Mouse (Mus musculus): ENCODE measurements around the gene Ndufs8.
"Not testable (repeated sequence)": the region's sequence is repeated elsewhere in the genome, so short reads cannot be mapped to it uniquely, and the experiment has no call there.

Ndufs8 gene

GRCm38 (mm10) chr19:3912337-3913204 is at the start of gene Ndufs8:
Gene Ndufs8 (minus strand): TSS chr19:3912774.
- peak; percentile 94 to 95 for DNase-seq

DNA sequence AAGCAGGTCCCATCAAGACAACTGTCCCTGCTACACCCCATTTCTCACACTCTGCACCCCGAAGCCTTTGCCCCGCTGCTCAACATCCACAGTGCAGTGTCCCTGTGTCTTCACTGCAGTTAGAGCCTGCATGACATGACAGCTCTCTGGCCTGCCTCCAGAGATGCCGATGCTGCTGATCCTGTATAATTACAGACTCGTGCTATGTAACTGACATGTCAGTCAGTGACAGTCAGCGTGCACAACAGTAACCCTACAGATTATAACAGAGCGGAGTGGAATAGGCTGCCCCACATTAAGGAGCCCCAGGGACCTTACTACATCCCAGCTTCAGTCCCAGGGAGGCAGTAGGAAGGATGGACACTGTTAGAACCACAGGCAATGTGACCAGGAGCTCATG is 49.2 kb upstream of the Ndufs8 start:
- not testable (repeated sequence) for DNase-seq

DNA sequence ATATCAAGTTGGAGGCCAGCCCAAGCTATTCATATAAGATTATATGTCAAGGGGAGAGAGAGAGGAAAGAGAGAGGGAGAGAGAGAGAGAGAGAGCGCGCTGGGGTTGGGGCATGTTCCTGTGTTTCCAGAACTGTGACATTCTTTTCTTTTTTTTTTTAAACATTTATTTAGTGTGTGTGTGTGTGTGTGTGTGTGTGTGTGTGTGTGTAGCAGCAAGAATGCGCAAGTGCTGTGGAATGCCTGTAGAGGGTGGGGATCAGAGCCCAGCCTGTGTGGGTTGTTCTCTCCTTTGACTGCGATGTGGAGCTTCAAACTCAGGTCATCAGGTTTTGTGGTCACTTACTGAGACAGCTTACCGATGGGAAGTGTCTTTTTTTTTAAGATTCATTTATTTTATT is 47.6 kb upstream of the Ndufs8 start:
- peak; percentile 25 to 64 for DNase-seq

- no peak for DNase-seq
Measured at GRCm38 (mm10) chr19:3959030-3959429, 46.5 kb upstream of the Ndufs8 start.

DNA sequence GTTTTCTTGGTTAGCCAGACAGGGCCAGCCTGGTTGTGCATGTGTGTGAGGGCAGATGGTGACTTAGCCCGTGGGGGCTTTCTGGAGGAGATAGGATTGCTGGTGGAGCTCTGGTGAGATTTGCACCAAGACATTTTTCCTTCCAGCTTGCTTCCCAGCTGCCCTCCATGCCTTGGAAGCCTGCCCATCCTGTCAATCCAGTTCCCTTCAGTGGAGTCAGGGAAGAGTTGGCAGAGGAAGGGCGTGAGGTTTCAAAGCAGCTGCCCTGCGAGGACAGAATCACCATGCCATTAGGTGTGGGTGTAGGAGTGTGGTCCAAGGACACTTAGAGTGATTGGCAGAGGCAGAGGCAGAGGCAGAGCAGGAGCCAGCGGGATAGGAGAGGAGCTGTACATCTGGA is 45.9 kb upstream of the Ndufs8 start, which contains the start of gene Aldh3b3:
Gene Aldh3b3 (plus strand): TSS at position 176 of the 400 bp plus-strand sequence.
- DNase-seq = no peak

DNA sequence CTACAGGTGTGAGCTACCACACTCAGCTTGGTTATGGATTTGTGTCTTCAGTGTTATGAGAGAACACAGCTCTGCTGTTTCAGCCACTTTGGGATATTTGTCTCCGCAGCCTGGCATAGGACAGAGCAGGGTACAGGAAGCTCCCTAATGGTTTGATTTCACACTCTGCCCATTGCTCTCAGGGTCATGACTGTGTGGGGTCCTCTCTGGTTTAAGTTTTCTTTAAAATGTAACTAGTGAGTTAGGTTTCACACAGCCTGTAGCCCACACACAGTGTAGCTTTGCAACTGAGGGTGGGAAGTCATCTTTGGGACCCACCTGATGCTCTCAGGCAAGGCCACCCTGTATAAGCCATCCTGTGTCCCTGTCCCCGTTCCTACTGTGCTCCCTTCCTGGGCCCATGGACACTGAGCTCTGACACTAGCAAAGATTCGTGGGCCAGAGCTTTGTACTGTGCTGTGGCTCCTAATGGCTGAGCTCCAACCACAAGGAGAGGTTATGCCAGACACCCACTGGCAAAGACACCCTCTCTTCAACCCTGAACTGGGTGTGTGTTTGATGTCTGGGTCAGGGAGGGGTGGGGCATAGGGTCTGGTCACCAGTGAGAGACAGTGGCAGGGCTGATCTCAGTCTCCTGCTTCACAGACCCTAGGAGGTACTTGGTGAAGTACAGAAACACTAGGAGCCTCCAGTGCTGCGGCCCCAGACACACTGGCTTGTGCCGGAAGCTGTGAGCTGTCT is 44.9 kb upstream of the Ndufs8 start:
- DNase-seq = not testable (repeated sequence)

DNA sequence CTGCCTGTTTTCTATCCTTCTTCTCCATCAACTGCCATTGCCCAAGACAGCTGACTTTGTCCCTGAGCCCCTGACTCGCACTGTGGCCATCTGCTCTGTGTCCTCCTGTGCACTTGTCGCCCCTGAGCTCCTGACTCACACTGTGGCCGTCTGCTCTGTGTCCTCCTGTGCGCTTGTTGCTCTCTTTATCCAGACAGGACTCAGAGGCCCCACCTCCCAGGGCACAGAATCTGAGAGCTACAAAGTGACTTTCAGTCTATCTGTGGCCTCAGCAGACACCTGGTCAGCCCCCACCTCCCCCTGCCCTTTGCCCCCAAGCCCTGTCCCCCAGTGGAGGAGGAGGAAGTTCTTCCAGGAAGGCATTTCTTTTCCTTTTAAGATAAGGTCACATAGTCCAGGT is 43.2 kb upstream of the Ndufs8 start:
- DNase-seq = no peak

- DNase-seq = no peak
Measured at GRCm38 (mm10) chr19:3955033-3955432, 42.5 kb upstream of the Ndufs8 start.

DNA sequence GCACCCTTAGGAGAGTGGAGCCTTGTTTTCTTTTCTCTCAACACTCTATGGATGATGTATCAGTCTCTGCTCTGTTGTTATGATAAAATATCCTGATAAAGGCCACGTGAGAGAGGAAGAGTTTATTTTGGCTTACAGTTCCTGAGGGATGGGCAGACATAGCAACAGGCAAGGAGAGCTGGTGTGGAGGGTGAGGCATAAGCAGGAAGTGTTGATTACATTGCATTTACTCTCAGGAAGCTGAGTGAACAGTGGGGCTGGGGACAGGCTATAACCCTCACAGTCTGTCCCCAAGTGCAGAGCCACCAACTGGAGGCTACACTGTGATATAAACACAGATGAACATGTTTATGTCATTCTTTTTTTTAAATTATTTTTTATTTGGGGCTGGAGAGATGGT is 39.5 kb upstream of the Ndufs8 start:
- no peak for DNase-seq

GRCm38 (mm10) chr19:3951461-3951860 is 38.9 kb upstream of the Ndufs8 start:
- DNase-seq = no peak

DNA sequence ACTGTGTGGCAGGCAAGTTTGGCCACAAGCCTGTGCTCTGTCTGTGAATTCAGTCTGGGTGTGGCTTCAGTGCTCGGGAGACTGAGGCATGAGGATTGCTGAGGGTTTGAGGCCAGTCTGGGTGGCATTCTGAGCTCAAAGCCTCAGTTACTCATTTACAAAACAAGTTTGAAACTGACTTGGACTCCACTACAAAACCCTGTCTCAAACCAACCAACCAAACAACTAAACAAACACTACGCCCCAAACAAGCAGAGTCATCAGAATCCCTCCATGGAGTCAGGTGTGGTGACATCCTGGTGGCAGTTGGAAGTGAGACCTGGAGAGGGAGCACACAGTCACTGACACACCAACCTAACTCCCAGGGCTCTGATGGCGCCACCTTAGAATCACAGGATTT is 37.8 kb upstream of the Ndufs8 start:
- no peak for DNase-seq

DNA sequence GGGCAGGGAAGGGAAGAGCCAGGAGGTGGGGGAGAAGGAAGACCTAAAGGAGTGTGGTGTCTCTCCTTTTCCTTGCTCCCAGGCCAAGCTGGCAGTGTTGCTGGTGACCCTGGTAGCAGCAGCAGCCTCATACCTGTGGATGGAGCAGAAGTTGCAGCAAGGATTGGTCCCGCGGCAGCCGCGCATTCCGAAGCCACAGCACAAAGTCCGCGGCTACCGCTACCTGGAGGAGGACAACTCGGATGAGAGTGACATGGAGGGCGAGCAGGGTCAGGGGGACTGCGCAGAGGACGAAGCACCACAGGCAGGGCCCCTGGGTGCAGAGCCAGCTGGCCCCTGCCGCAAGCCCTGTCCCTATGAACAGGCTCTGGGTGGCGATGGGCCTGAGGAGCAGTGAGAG is 36.0 kb upstream of the Ndufs8 start:
- DNase-seq = no peak

GRCm38 (mm10) chr19:3947813-3948212 is 35.2 kb upstream of the Ndufs8 start:
- no peak for DNase-seq

- DNase-seq = peak; percentile 54 to 81
Measured at GRCm38 (mm10) chr19:3946715-3947114, 34.1 kb upstream of the Ndufs8 start.

DNA sequence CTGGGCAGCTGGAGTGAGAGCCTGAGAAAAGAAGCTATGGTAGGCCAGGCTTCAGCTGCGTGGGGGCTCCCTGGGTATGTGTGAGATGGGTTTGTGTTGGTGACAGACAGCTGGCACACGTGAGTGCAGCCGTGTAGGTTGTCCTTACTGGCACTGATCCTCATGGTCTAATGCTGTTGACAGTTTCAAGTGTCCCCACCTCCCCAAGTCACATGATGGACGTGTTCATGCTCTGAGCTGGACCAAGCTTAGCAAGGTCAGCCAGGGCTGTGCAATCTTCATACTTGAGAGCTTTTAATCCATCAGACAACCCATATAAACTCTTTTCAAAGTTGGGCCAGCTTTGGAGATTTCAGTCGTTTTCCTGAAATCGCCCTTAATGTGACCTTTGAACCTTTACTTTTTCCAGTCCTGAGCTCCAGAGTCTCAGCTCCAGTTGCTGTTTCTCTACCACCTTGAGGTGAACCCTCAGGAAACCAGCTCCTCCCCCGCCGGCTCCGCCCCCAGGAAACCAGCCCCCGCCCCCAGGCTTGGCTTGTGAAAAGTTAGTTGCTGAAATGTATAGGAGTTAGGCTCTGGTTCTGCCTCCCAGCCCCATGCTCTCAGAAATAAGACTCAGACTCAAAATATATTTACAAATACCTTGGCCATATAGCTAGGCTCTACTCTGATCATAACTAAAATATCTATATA is 33.4 kb upstream of the Ndufs8 start:
- DNase-seq = peak in 1 of 2 experiments; percentile 38

DNA sequence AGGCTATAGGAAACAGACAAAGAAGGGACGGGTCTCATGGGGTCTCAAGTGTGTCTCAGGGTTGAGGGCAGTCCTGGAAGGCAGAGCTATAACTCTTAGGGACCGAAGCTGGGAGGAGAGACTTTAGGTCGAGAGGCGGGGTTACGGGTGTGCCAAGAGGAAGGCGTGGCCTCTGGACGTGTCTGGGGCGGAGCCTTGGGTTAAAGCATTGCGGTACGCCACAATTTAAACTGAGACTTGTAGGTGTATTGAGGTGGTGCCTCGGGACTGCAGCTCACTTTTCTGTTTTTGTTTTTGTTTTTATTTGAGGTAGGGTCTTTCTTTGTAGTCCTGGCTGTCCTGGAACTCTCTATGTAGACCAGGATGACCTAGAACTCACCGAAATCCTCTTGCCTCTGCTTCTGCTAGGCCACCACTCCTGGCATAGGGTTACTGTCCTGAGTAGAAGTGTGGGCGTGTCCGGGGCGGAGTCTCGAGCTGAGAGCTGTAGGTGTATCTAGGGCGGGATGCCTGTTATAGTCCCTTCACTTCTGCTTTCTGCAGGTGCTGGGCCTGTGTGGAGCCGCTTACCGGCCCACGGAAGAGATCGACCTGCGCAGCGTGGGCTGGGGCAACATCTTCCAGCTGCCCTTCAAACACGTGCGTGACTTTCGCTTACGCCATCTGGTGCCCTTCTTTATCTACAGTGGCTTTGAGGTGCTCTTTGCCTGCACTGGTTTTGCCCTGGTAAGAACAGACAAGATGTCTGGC is 30.6 kb upstream of the Ndufs8 start:
- peak; percentile 66 to 72 for DNase-seq

- DNase-seq = no peak
Measured at GRCm38 (mm10) chr19:3942315-3942714, 29.7 kb upstream of the Ndufs8 start.

- DNase-seq = peak; percentile 75 to 82
Measured at GRCm38 (mm10) chr19:3935896-3936850, 23.6 kb upstream of the Ndufs8 start.

DNA sequence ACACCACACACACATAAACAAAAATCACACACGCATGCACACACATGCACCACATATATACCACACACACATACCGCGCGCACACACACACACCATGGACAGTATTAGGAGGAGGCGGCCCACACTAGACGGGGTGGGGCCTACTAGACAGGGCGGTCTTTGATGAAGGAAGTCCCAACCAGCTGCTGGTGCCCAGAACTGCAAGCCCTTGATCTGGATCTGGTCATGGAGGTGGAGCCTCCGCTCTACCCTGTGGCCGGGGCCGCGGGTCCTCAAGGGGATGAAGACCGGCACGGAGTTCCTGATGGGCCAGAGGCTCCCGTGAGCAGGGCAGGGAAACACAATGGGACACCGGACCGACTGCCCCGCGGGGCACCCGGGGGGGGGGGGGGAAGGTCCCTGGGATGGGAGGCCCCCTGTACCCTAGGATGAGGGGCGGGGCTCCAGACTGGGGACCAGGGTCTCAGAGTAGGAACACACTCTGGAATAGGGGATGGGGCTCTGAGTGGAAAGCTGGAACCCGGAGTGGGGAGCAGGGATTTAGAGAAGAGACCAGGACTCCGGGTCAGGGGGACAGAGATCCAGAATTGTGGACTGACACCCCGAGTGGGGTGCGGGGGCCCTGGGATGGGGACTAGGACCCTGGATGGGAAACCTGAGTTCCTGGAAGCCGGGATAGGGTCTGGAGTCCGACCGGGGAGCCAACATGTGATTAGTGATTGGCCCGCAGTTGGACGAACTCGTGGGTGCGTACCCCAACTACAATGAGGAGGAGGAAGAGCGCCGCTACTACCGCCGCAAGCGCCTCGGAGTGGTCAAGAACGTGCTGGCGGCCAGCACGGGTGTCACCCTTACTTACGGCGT is 22.7 kb upstream of the Ndufs8 start, which contains the start of gene Unc93b1:
Gene Unc93b1 (plus strand): TSS at position 155 of the 864 bp plus-strand sequence.
- DNase-seq = peak; percentile 81 to 87

DNA sequence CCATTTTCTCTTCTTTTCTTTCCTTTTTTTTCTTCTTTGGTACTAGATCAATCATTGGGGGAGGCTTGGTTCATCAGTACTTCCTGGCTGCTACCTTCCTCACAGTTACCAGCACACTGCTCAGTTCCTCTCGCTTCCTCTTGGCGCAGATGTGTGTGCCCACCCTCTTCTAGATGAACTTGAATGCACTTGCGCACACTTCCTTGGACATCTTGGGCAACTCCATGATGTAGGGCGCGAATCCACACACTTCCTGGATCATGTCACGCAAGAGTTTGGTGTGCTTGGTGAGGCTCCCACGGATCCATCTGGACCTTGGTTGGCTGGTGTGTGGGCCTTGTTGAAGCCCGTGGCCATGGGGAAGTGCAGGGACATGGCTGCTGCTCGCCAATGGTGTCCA is 19.1 kb upstream of the Ndufs8 start:
- peak in 1 of 2 experiments; percentile 51 for DNase-seq
